Mouse (Mus musculus) limb, embryonic 14.5 days (tissue): ENCODE measurements around the gene Ano4. TPM values are rescaled to one million over a fixed set of nuclear protein-coding genes. Genes with fewer than 3 reads are reported as not detected.

Source experiments
- ATAC-seq: fragments of 200-750 bp; cut with Nextera tagmentation; 2 replicates; pipeline ENCODE4 v1.8.0; 2017; ENCODE audit warnings: low read depth, moderate number of reproducible peaks, moderate TSS enrichment; ENCODE audit not compliant: low FRiP score
- DNase-seq: peaks from one replicate; pipeline ENCODE4 v3.0.0-alpha.2; 2015; ENCODE audit warnings: low spot score
- H3K27ac ChIP-seq: fragments of 300-500 bp; sonication (generic); replicated peaks from 2 replicates; pipeline ENCODE4 v1.5.1; 2014; ENCODE audit warnings: low read depth, mild to moderate bottlenecking, low read length, moderate library complexity, mixed read lengths
- H3K27me3 ChIP-seq: fragments of 300-500 bp; sonication (generic); 2 replicates; pipeline ENCODE4 v1.6.1; 2014; ENCODE audit warnings: low read length, mixed read lengths; ENCODE audit not compliant: control insufficient read depth, insufficient read depth
- H3K36me3 ChIP-seq: fragments of 300-500 bp; sonication (generic); 2 replicates; pipeline ENCODE4 v1.6.1; 2014; ENCODE audit warnings: mild to moderate bottlenecking, low read length, moderate library complexity, mixed read lengths; ENCODE audit not compliant: control insufficient read depth, insufficient read depth
- H3K4me1 ChIP-seq: fragments of 300-500 bp; sonication (generic); 2 replicates; pipeline ENCODE4 v1.6.1; 2014; ENCODE audit warnings: antibody characterized with exemption, low read length, mixed read lengths; ENCODE audit not compliant: control insufficient read depth, insufficient read depth
- H3K4me2 ChIP-seq: fragments of 300-500 bp; sonication (generic); replicated peaks from 2 replicates; pipeline ENCODE4 v1.6.1; 2014; ENCODE audit warnings: low read depth, mild to moderate bottlenecking, low read length, moderate library complexity; ENCODE audit not compliant: severe bottlenecking
- H3K4me3 ChIP-seq: fragments of 300-500 bp; sonication (generic); replicated peaks from 2 replicates; pipeline ENCODE4 v1.5.1; 2014; ENCODE audit warnings: low read length
- H3K9ac ChIP-seq: fragments of 300-500 bp; sonication (generic); 2 replicates; pipeline ENCODE4 v1.6.1; 2014; ENCODE audit warnings: mild to moderate bottlenecking, low read depth, low read length, moderate library complexity; ENCODE audit not compliant: severe bottlenecking
- H3K9me3 ChIP-seq: fragments of 300-500 bp; sonication (generic); 2 replicates; pipeline ENCODE4 v1.6.1; 2016; ENCODE audit warnings: low read length; ENCODE audit not compliant: control insufficient read depth
- POLR2A ChIP-seq: fragments of 200-500 bp; IDR thresholded peaks from 2 replicates; pipeline ENCODE4 v1.8.0; 2012; ENCODE audit warnings: inconsistent platforms, mild to moderate bottlenecking, moderate library complexity, borderline replicate concordance; ENCODE audit not compliant: insufficient read depth, insufficient read length; ENCODE audit errors: extremely low read depth
- WGBS: fragments of 180-500 bp; shearing (Covaris S2); extraction: QIAGEN DNeasy Blood & Tissue Kit; methylation state at CpG from one replicate; pipeline ENCODE4 v1.1.7; 2014; 5-methylcytosine and 5-hydroxymethylcytosine counted together
- polyA plus RNA-seq, 2 experiments: library from polyadenylated mRNA; depleted of rRNA in 1 of 2; stranded (reverse) in 1 of 2; unstranded in 1 of 2; fragments of >200 nt; fragmentation: Nextera tagmentation in 1 of 2; extraction: Ambion mirVana in 1 of 2; gene quantifications; 2 replicates each; pipeline versions ENCODE4 v1.2.1 to v1.2.3; 2012 to 2014

The Ano4 gene
- polyA plus RNA-seq, 2 experiments, result 0.50 to 1.0 TPM

GRCm38 (mm10) chr10:89289290-89289689 lies 55.3 kb downstream of the Ano4 start:
- TF ChIP-seq POLR2A, result no peak
- Histone ChIP-seq H3K4me1 (no peaks in the 10 kb centered on the region), H3K9ac (no peak overlapping the region), H3K27me3 (no peaks in the 10 kb centered on the region), H3K27ac (no peak overlapping the region), H3K4me3 (no peak overlapping the region), H3K36me3 (no peaks in the 10 kb centered on the region), H3K4me2 (no peak overlapping the region), H3K9me3 (no peaks in the 10 kb centered on the region)
- WGBS, result 82% methylated on average over 4 of the region's 4 CpGs
- no peak for DNase-seq
- ATAC-seq, result no peak

DNA sequence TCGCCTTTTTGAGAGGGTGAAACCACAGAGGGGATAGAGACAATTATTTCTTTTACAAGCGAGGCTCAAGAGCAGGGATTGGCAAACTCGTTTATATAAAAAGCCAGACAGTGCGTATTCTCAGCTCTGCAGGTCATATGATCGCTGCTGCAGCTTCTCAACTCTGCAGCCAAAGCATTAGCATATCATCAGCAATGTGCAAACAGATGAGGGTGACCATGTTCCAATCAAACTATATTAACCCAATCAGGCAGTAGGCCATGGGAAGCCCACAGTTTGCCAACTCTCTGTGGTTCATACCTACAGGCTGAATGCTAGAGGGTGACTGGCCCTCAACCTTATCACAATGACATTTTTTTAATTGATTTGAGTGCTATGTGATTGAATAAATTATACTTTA lies 64.2 kb downstream of the Ano4 start:
- Histone ChIP-seq H3K9ac (no peak overlapping the region), H3K4me1 (no peaks in the 10 kb centered on the region), H3K27me3 (no peaks in the 10 kb centered on the region), H3K4me2 (no peak overlapping the region), H3K9me3 (no peaks in the 10 kb centered on the region), H3K36me3 (no peaks in the 10 kb centered on the region), H3K4me3 (no peak overlapping the region), H3K27ac (no peak overlapping the region)
- no peak for TF ChIP-seq POLR2A
- DNase-seq (no peak), ATAC-seq (no peak)
- 67% methylated on average over 5 of the region's 5 CpGs for WGBS

DNA sequence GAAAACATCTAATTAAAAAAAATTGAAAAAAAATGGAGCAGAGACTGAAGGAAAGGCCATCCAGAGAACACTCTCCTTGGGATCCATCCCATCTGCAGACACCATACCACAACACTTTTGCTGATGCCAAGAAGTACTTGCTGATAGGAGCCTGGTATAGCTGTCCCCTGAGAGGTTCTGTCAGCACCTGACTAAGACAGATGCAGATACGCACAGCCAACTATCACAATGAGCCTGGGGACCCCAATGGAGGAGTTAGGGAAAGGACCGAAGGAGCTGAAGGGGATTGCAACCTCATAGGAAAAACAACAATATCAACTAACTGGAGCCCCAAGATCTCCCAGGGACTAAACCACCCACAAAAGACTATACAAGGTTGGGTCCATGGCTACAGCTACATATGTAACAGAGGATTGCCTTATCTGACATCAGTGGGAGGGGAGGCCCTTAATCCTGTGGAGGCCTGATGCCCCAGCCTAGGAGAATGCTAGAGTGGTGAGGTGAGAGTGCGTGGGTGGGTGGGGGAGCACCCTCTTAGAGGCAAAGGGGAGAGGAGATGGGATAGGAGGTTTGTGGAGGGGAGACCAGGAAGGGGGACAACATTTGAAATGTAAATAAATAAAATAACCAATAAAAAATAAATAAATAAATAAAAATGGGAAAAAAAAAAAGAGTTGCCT lies 71.4 kb downstream of the Ano4 start:
- WGBS, result 93% methylated on average over 3 of the region's 3 CpGs
- Histone ChIP-seq H3K9ac (no peak overlapping the region), H3K27me3 (no peaks in the 10 kb centered on the region), H3K4me1 (no peaks in the 10 kb centered on the region), H3K9me3 (no peaks in the 10 kb centered on the region), H3K27ac (no peak overlapping the region), H3K36me3 (no peaks in the 10 kb centered on the region), H3K4me2 (no peak overlapping the region), H3K4me3 (no peak overlapping the region)
- DNase-seq (no peak), ATAC-seq (no peak)
- TF ChIP-seq POLR2A, result no peak

- H3K9ac ChIP-seq, result no peak overlapping the region
- H3K4me2 ChIP-seq, result no peak overlapping the region
- DNase-seq, result no peak
- no peaks in the 10 kb centered on the region for H3K36me3 ChIP-seq
- no peaks in the 10 kb centered on the region for H3K9me3 ChIP-seq
- no peaks in the 10 kb centered on the region for H3K27me3 ChIP-seq
- H3K27ac ChIP-seq, result no peak overlapping the region
- TF ChIP-seq POLR2A, result no peak
- no peak overlapping the region for H3K4me3 ChIP-seq
- 75% methylated on average over 3 of the region's 3 CpGs for WGBS
- H3K4me1 ChIP-seq, result no peaks in the 10 kb centered on the region
- no peak for ATAC-seq
These were observed 77.2 kb downstream of the Ano4 start for GRCm38 (mm10) chr10:89267312-89267711.

DNA sequence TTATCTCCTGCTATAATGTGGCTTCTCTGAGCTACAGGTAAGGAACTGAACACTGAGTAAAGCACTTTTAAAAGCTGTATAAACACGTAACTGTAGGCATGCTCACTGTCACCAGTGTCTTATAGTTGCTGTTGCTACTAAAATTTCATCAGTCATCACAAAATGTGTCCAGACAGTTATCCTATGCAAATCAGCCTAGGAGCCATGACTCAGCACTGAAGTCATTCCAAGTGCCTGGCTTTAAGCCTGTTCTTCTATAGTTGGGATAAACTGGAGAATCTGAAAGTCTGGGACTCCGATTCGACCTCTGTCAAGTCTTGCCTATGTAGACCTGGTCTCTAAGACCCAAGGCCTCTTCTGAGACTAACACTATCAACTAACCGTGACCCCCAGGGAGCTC lies 81.2 kb downstream of the Ano4 start:
- DNase-seq (no peak), ATAC-seq (no peak)
- H3K36me3 ChIP-seq, result no peaks in the 10 kb centered on the region
- H3K9me3 ChIP-seq, result no peaks in the 10 kb centered on the region
- no peaks in the 10 kb centered on the region for H3K4me1 ChIP-seq
- H3K9ac ChIP-seq, result no peak overlapping the region
- H3K27me3 ChIP-seq, result no peaks in the 10 kb centered on the region
- no peak overlapping the region for H3K4me3 ChIP-seq
- 75% methylated on average over 4 of the region's 4 CpGs for WGBS
- TF ChIP-seq POLR2A, result no peak
- H3K4me2 ChIP-seq, result no peak overlapping the region
- no peak overlapping the region for H3K27ac ChIP-seq
